Mouse (Mus musculus) adrenal gland, postnatal 10 days (tissue): ENCODE data around the gene Rprml. TPM values are rescaled to one million over a fixed set of nuclear protein-coding genes. Genes with fewer than 3 reads are reported as not detected.

Experiments used
- DNase-seq: peaks from one replicate; pipeline ENCODE4 v3.0.0; 2021; ENCODE audit warnings: mixed read lengths
- total RNA-seq, 2 experiments: library from RNA; stranded (reverse); gene quantifications; 2 replicates each; pipeline ENCODE4 v1.2.3; 2021

Rprml gene
- total RNA-seq, 2 experiments from 2014 or later, result 0.45 TPM; not detected in 1

- no peak for DNase-seq
These were observed 13.7 kb downstream of the Rprml start for GRCm38 (mm10) chr11:103663119-103663518.

- no peak for DNase-seq
These were observed 16.3 kb downstream of the Rprml start for GRCm38 (mm10) chr11:103665695-103666094.

- peak; percentile 66 for DNase-seq
These were observed 17.0 kb downstream of the Rprml start for GRCm38 (mm10) chr11:103666181-103666906.

- no peak for DNase-seq
These were observed 17.6 kb downstream of the Rprml start for GRCm38 (mm10) chr11:103666907-103667426.

- DNase-seq, result peak; percentile 58
These were observed 26.2 kb downstream of the Rprml start for GRCm38 (mm10) chr11:103675556-103675955.

- DNase-seq, result peak; percentile 77
These were observed 27.7 kb downstream of the Rprml start for GRCm38 (mm10) chr11:103677042-103677441.

- peak; percentile 73 for DNase-seq
These were observed 34.4 kb downstream of the Rprml start for GRCm38 (mm10) chr11:103683667-103684334.

- DNase-seq, result peak; percentile 47
These were observed 35.9 kb downstream of the Rprml start for GRCm38 (mm10) chr11:103685261-103685736.

- DNase-seq, result no peak
These were observed 37.3 kb downstream of the Rprml start for GRCm38 (mm10) chr11:103686706-103687105.

- DNase-seq, result no peak
These were observed 39.1 kb downstream of the Rprml start for GRCm38 (mm10) chr11:103688271-103688979.

GRCm38 (mm10) chr11:103688980-103689378 is 39.6 kb downstream of the Rprml start:
- DNase-seq, result no peak

GRCm38 (mm10) chr11:103691036-103691435 is 41.7 kb downstream of the Rprml start:
- no peak for DNase-seq

GRCm38 (mm10) chr11:103693241-103693640 is 43.9 kb downstream of the Rprml start:
- DNase-seq, result no peak

GRCm38 (mm10) chr11:103696851-103697564 is 47.6 kb downstream of the Rprml start:
- no peak for DNase-seq

GRCm38 (mm10) chr11:103697565-103698176 is 48.3 kb downstream of the Rprml start, which contains the start of gene Gosr2:
Gene Gosr2, minus strand, starts transcription at chr11:103697898.
- peak; percentile 91 for DNase-seq

GRCm38 (mm10) chr11:103698226-103698625 is 48.9 kb downstream of the Rprml start:
- DNase-seq, result no peak

Other genes with a start within 250 kb of the Rprml start
- gene Plekhm1, start 236.9 kb upstream of the Rprml start, total RNA-seq, result 10 to 100 TPM; 14.4 to 17.4 TPM
- gene Lrrc37a, start 145.0 kb upstream of the Rprml start, total RNA-seq, result not detected
- not detected for gene Gm884, start 28.4 kb upstream of the Rprml start, total RNA-seq
- gene Lyzl6, start 10.7 kb upstream of the Rprml start, total RNA-seq, result not detected
- 10 to 100 TPM; 64.3 to 72.7 TPM for gene Gosr2, start 48.3 kb downstream of the Rprml start, total RNA-seq
- under 1 TPM; 0.12 to 0.39 TPM for gene Wnt9b, start 100.3 kb downstream of the Rprml start, total RNA-seq
- gene Wnt3, start 124.6 kb downstream of the Rprml start, total RNA-seq, result under 1 TPM in 1 of 2 experiments, not detected in 1; 0.15 TPM